Mouse (Mus musculus) cerebellum, adult (tissue): ENCODE data around the gene Pvr.
A peak's percentile ranks its signal among the peaks of the same experiment; 100 is the strongest.
"Not testable (repeated sequence)": the region's sequence is repeated elsewhere in the genome, so short reads cannot be mapped to it uniquely, and the experiment has no call there.

Source experiments
- ATAC-seq: cut with Nextera tagmentation; 2 replicates; pipeline ENCODE4 v1.9.2; 2017; ENCODE audit warnings: mild to moderate bottlenecking, moderate library complexity, mixed read lengths; ENCODE audit not compliant: insufficient number of reproducible peaks, low FRiP score, low TSS enrichment

The Pvr gene

GRCm38 (mm10) chr7:19935171-19935751 is 14.3 kb upstream of the Pvr start:
- ATAC-seq: no peak

DNA sequence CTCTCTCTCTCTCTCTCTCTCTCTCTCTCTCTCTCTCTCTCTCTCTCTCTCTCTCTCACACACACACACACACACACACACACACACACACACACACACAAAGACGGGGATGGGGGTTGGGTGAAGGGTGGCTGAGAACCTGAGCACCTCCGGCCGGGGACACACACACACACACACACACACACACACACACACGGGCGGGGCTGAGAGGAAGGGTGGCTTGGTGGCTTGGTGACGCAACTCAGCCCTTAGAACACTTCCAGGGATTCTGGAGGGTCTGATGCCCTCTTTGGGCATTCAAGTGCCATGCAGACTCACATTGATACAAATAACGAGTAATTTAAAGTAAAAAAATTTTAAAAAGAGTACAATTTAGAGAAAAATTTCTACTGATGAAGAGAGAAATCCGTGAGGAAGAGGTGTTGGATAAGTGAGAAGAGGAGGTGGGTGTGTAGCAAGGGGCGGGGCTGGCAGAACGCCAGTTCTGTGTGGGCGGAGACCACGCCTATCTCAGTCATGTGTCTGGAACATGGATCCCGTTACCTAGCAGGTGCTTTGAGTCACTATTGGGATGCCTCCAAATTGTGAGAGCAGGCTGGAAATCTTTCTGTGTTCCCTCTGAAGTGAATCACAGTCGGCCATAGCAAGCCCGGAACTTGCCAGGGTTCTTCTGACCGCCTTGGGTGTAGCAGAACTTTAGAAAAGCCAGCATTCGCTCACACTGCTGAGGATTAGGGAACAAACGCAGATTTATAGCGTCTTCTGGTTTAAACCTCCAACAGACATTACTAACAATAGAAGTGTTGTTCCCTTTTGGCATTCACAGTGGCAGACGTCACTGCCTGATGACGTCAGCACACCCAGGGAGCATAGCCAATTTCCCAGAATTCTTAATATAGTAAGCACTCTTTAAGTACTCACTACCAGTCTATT is 12.2 kb upstream of the Pvr start:
- ATAC-seq: no peak

DNA sequence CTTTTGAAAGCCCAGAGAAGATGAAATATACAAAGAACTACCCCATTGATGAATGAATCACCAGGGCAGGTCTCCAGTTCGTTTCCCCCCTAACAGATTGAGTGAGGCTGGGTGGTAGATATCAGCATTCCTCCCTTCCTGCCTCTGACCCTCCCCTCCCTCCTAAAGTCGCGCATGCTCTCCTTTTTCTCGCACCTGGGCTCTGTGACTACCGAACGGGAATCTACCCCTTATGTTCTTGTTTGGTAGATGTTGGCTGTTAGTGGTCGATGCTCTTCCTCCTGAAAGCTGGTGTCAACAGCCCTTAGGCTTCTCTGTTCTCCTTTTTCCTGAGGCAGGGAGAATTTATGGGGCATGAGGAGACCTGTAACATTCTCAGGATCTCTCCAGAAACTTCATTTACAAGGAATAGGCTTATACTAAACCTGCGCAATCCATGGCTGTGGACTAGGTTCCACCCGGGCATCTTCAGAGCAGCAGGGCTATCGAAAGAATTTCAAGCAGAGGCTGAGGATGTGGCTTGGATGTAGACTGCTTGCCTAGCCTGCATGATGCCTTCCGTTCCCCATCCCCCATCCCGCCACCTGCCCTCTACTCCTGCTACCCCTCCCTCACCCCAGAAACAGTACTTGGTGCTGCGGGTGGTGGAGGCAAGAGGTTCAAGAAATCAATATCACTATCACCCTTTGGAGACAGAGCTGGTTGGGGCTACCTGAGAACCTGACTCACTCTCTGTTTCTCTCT is 11.3 kb upstream of the Pvr start:
- ATAC-seq: no peak

GRCm38 (mm10) chr7:19930481-19930880 is 9.5 kb upstream of the Pvr start:
- not testable (repeated sequence) for ATAC-seq

DNA sequence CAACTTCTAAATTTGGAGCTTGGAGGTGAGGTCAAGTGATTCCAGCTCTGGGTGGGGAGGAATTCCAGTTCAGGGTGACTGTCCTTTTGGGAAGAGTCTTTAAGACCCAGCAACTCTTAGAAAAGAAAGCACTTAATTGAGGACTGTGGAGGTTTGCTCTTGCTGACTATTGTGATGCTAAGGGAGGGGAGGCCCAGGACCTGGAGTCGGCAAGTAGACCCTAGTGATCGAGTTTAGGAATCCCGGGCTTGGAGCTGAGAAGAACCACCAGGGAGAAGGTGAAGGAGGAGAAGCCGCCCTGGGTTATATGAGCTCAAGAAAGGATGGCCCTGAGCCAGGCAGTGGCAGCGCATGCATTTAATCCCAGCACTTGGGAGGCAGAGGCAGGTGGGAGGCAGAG is 7.5 kb upstream of the Pvr start:
- no peak for ATAC-seq

- no peak for ATAC-seq
These were observed 6.0 kb upstream of the Pvr start for GRCm38 (mm10) chr7:19926849-19927480.

- ATAC-seq: no peak
These were observed 4.4 kb upstream of the Pvr start for GRCm38 (mm10) chr7:19925376-19925775.

DNA sequence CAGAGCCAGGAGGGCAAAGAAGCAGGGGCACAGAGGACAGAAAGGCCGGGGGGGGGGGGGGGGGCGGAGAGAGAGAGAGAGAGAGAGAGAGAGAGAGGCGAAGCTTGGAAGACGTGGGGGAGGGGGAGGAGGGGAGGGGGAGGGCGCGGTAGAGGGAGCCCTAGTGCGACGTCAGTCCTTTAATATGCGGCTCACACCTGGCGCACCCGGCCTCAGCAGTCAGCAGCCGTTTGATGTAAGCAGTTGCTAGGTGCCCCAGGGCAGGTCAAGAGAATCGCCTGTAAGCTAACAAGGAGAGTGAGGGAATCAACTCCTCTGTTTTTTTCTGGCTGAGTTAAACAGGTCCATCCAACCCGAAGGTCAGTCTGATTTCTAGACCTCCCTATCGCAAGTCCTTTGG is 2.8 kb upstream of the Pvr start:
- ATAC-seq: no peak

GRCm38 (mm10) chr7:19923354-19923753 is 2.4 kb upstream of the Pvr start:
- ATAC-seq: no peak

GRCm38 (mm10) chr7:19920166-19920505 is 824 bp downstream of the Pvr start:
- 0 out of 2 replicates have a peak, but pooled peaks have one; percentile 31 for ATAC-seq

GRCm38 (mm10) chr7:19914558-19914957 is 6.4 kb downstream of the Pvr start:
- no peak for ATAC-seq

- no peak for ATAC-seq
These were observed 9.1 kb downstream of the Pvr start for GRCm38 (mm10) chr7:19911695-19912524.

- ATAC-seq: no peak
These were observed 9.7 kb downstream of the Pvr start for GRCm38 (mm10) chr7:19911292-19911658.

GRCm38 (mm10) chr7:19910421-19911291 is 10.3 kb downstream of the Pvr start:
- ATAC-seq: no peak; the same call in 1 of the 2 replicates

- ATAC-seq: no peak
These were observed 31.1 kb downstream of the Pvr start for GRCm38 (mm10) chr7:19889881-19890280.

GRCm38 (mm10) chr7:19887849-19888248 is 33.1 kb downstream of the Pvr start, which contains the start of gene Ceacam19:
Gene Ceacam19, minus strand, starts transcription at chr7:19887965.
- ATAC-seq: no peak

GRCm38 (mm10) chr7:19880754-19881153 is 40.2 kb downstream of the Pvr start:
- no peak for ATAC-seq

GRCm38 (mm10) chr7:19876781-19877425 is 44.1 kb downstream of the Pvr start:
- ATAC-seq: no peak
